Mouse (Mus musculus): ENCODE results near the gene Clns1a. TPM values are rescaled to one million over a fixed set of nuclear protein-coding genes. Genes with fewer than 3 reads are reported as not detected.

Clns1a gene
- polyA plus RNA-seq, 1 experiment from 2014 or later: 129 TPM

Other genes with a start within 250 kb of the Clns1a start
- 9.8 and 9.9 TPM in 2 replicates for gene Kctd14, start 245.3 kb upstream of the Clns1a start, polyA plus RNA-seq (2016; fragmentation: Nextera tagmentation; extraction: Ambion mirVana)
- gene Ints4, start 215.7 kb upstream of the Clns1a start, polyA plus RNA-seq (2016; fragmentation: Nextera tagmentation; extraction: Ambion mirVana): 32.2 and 33.4 TPM in 2 replicates
- gene Aamdc, start 117.1 kb upstream of the Clns1a start, polyA plus RNA-seq (2016; fragmentation: Nextera tagmentation; extraction: Ambion mirVana): 17.4 and 17.6 TPM in 2 replicates
- 8.1 and 10.7 TPM in 2 replicates for gene Rsf1, start 116.7 kb upstream of the Clns1a start, polyA plus RNA-seq (2016; fragmentation: Nextera tagmentation; extraction: Ambion mirVana)
- gene Aqp11, start 41.7 kb downstream of the Clns1a start, polyA plus RNA-seq (2016; fragmentation: Nextera tagmentation; extraction: Ambion mirVana): 12.1 and 12.8 TPM in 2 replicates
- gene Pak1, start 91.9 kb downstream of the Clns1a start, polyA plus RNA-seq (2016; fragmentation: Nextera tagmentation; extraction: Ambion mirVana): 8.5 and 8.9 TPM in 2 replicates
- not detected in 2 replicates for gene Gdpd4, start 223.3 kb downstream of the Clns1a start, polyA plus RNA-seq (2016; fragmentation: Nextera tagmentation; extraction: Ambion mirVana)